Mouse (Mus musculus) CH12.LX (cell line): ENCODE data around the gene Myrip.

ENCODE experiments used
- CTCF ChIP-seq, 2 experiments: IDR thresholded peaks in 1 of 2; conservative IDR thresholded peaks in 1 of 2; 2 replicates each; pipeline ENCODE4 v1.5.1; 2011 to 2012; ENCODE audit warnings: low read depth in 2 of 2, low read length in 2 of 2, improper control_type of control experiment in 1 of 2, inconsistent platforms in 1 of 2, mild to moderate bottlenecking in 1 of 2, moderate library complexity in 1 of 2
- NELFE ChIP-seq: IDR thresholded peaks from 2 replicates; pipeline ENCODE4 v1.6.1; 2011; ENCODE audit warnings: low read depth, low read length, improper control_type of control experiment
- POLR2A ChIP-seq: IDR thresholded peaks from 2 replicates; pipeline ENCODE4 v1.6.1; 2011; ENCODE audit warnings: low read depth, mild to moderate bottlenecking, improper control_type of control experiment, low read length
- ZC3H11A ChIP-seq: IDR thresholded peaks from 2 replicates; pipeline ENCODE4 v1.6.1; 2012; ENCODE audit warnings: low read depth, mild to moderate bottlenecking, inconsistent platforms, low read length, improper control_type of control experiment

DNA sequence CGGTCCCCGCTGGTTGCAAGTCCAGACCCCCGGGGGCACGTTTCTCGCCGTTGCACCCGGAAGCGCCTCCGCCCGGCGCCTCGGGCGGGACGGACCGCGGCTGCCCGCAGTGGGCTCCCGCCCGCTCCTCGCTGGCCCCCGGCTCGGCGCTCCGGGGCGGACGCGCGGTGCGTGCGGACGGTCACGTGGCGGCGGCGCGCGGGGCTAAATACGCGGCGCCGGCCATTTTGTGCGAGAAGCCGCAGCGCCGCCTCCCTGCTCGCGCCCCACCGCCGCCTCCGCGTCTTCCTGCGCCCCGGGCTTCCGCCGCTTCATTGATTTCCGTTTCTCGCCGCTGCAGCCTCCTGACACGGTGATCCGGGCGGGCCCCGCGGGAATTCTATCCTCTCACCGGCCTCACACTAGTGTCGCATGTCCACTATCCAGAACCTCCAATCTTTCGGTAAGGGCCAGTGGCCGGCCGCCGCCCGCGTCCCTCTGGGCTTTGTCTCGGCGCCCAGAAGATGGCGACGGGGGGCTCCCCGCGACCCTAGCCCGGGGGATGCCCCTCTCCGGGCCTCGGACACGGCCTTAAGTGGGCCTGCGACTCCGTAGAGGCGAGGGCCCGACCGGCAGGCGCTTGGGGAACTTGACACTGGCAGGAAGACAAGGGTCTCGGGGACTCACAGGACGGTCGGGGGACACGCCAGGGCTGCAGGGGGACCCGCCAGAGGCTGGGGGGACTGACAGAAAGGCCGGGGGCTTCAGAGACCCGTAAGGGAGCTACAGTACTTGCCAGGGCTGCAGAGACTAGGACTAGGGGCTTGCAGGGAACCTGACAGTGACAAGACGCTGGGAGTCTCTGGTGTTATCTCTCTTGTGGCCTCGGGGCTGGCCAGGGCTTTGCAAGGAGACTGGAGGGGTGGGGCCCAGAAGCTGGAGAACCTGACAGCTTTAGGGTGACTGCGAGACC, 191.4 kb downstream of the Myrip start:
- TF ChIP-seq ZC3H11A (no peak), POLR2A (peak; percentile 65), NELFE (peak; percentile 78), CTCF (conservative IDR thresholded peaks at IDR 0.05 in 1 of 2, IDR thresholded peaks at IDR 0.05 in 1 of 2; ENCODE audit: low read depth in 2 of 2, low read length in 2 of 2) (no peak)
